Mouse (Mus musculus) left cerebral cortex, adult 9 months (tissue): Measurements from ENCODE around the gene Cfap74.

Experiments used
- DNase-seq, 2 experiments: peaks; one replicate each; pipeline ENCODE4 v3.0.0; 2022; ENCODE audit warnings: low spot score in 2 of 2

Cfap74 gene

DNA sequence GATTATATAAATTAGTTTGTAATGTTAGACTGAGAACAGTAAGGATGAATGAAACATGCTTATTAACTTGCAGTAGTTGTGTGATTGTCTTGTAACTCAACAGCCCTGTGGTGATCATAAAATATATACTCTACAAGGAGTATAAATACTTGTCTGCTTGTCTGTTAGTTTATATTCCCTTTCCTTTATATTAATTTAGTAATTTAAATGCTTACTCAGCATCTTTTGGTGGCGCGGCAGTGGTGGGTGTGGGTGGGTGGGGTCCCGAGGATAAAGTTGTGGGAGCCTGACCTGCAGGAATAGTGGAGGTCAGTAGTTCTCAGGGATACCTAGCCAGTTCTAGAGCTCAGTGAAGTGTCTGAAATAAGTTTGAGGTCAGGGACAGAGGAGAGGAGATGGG lies 89.0 kb downstream of the Cfap74 start:
- DNase-seq, result no peak

DNA sequence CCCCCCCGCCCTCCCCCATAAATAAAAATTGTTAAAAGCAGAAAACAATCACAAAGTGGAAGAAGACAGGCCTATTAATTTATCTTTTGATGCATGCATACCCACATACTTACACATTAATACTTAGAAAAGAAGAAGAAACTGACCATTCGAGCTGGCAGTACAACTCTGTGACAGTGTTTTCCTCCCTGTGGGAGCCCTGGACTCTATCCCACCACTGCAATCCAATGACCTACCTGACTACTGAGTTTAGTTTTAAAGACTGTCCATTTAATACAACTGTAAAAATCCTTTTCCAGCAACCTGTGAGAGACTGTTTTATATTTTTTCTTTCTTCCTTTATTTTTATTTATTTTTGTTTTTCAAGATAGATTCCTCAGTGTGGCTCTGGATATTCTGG lies 92.1 kb downstream of the Cfap74 start:
- DNase-seq, result no peak

DNA sequence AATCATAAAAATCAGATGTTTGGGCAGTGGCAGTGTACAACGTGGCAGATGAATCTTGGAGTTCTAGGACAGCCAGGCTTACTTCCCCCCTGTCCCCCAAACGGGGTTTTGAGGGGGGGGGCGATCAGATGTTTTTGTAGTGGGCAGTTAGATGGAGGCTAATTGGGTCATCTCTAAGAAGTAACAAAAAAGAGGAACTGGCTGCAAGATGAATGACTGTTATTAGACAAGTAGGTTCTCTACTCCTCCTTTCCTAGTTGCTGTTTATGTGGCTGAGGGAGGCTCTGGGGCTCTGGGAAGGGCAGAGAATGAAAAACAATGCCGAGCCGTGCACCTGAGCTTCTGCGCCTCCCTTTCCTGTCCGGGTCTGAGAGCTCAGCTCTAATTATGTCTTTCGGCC lies 96.1 kb downstream of the Cfap74 start:
- DNase-seq, result no peak

DNA sequence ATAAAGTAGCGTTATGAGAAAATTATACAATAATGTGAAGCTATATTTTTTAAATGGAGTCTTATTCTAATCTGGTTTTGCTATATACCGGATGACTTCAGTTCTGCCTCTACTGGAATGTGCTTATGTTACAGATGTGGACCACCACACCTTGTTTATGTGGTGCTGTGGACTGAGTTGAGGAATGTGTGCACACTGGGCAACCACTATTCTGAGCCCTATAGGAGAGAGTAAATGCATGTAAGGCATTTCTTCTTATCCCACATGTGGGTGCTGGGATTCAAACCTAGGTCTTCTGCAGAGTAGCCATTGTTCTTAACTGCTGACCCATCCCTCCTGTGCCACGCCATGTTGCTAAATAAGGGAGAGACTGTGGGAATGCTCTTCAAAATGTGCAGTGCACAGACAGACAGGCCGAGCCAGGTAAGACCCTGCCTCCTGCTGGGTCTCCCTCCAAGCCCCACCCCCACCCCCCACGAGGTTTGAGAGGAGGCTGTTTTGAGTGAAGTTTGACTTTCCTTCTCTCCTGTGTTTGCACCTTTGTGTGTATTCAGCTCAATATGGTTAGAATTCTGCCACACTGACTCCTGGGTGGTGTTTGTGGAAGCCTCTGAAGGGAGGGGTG lies 96.8 kb downstream of the Cfap74 start:
- no peak for DNase-seq

DNA sequence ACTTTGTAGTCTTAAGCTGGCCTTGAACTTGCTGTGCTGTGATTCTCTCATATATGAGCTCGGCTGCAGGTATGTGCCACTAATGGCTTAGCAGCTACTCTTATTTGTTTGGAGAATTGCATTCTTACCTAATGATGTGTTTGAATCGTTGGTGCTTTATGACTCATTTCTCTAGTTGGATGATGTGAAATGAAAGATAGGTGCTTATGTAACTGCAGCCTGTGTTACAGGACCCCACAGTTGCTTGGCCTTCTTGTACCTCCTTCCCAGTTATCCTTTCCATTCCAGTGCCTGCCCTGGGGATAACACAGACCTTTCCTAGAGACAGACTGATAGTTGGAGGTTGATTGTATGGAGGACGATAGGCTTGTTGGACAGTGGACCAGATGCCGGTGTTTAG lies 99.6 kb downstream of the Cfap74 start:
- no peak for DNase-seq

DNA sequence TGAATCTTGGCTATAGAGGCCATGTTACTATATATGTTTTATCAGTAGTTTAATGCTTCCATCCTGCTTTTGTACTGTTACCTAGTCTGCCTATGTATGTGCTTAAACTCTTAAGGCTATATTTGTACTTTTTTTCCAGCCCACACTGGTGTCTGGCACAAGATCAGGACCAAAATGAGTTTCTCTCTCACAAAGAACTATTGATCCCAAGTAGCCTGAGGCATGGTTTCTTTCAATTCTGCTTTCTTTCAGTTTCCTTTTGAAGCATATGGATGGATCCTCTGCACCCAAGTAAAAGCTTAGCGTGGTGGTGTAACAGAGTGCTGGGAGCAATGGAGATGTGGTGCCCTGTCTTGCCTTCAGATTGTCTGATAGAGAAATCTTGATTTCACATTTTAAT lies 102.0 kb downstream of the Cfap74 start:
- DNase-seq, result no peak

DNA sequence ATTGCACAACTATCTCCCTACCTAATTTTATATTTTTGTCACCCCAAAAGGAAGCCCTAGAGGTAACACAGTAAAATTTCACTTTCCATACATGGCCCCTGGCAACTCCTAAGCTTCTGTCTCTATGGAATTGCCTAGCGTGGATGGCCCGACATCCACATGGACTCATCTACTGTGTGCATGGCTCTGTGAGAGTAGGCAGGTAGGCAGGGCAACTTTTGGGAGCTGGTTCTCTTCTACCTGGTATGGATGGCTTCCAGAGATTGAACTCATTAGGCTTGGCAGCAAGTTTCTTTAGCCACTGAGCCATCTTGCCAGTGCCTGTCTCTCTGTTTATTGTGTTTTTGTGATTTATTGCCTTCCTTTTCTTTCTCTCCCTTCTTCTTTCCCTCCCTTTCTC lies 105.8 kb downstream of the Cfap74 start:
- DNase-seq, result no peak
